Comparison of ENCODE assay signal across 16 mouse cellular contexts in genomic region chrX:170676606-170677239, GRCm38 (mm10). TPM values are rescaled to one million over a fixed set of nuclear protein-coding genes. Genes with fewer than 3 reads are reported as not detected.
DNase-seq lines count a peak whose midpoint lies in the region; ATAC-seq and TF ChIP-seq lines count a peak whose summit lies in the region.
"Had no signal": no experiment of that assay in that cellular context is flagged by ENCODE, and none has a peak within 500 bp of the region (broad histone marks: within the 10 kb centered on the region; RNA-seq: fewer than 3 reads in every experiment).

No protein-coding gene starts in this region.

- H3K36me3 ChIP-seq in megakaryocyte, embryonic 14.5 days (replicated peaks; ENCODE audit: low read length): peaks cover 8% of the 10 kb centered on the region
- H3K36me3 ChIP-seq in hindbrain, embryonic 12.5 days: peaks cover 37% of the 10 kb centered on the region

- no peak for TF ChIP-seq CTCF in gastrocnemius, adult 2 months (IDR thresholded peaks at IDR 0.05)
- TF ChIP-seq CTCF in brain, embryonic 14.5 days (IDR thresholded peaks at IDR 0.05; ENCODE audit: borderline replicate concordance, extremely low read depth, insufficient read depth, insufficient read length): no peak

- H3K4me2 ChIP-seq in hindbrain, embryonic 12.5 days (replicated peaks): no peak overlapping the region

- H3K4me3 ChIP-seq in gastrocnemius, adult 2 months: no peak overlapping the region
- peak overlapping the region; percentile 69 for H3K4me3 ChIP-seq in megakaryocyte, embryonic 14.5 days (replicated peaks)
- H3K4me3 ChIP-seq in hindbrain, embryonic 12.5 days: no peak overlapping the region

- no peak for ATAC-seq in megakaryocyte, adult 5-6 weeks (ENCODE audit: poor library complexity, severe bottlenecking)
- 0 out of 2 replicates have a peak, but pooled peaks have one; percentile 10 for ATAC-seq in hindbrain, embryonic 12.5 days (ENCODE audit: low FRiP score)

- H3K27me3 ChIP-seq in megakaryocyte, embryonic 14.5 days (replicated peaks): no peaks in the 10 kb centered on the region
- H3K27me3 ChIP-seq in hindbrain, embryonic 12.5 days: no peaks in the 10 kb centered on the region

- no peak overlapping the region for H3K27ac ChIP-seq in gastrocnemius, adult 2 months
- H3K27ac ChIP-seq in hindbrain, embryonic 12.5 days: no peak overlapping the region

- H3K4me1 ChIP-seq in megakaryocyte, embryonic 14.5 days: no peaks in the 10 kb centered on the region; the same call in 1 of the 2 replicates
- no peaks in the 10 kb centered on the region for H3K4me1 ChIP-seq in hindbrain, embryonic 12.5 days

- no peak overlapping the region for H3K9ac ChIP-seq in hindbrain, embryonic 12.5 days

- intact Hi-C loops in gastrocnemius, adult 2 months (cut with DNase I): no loop called here

- 90% methylated on average over 55 of the region's 67 CpGs for WGBS in hindbrain, embryonic 12.5 days

- DNase-seq in gastrocnemius, adult 2 months: peak; percentile 21
- no peak for DNase-seq in gastrocnemius, postnatal 25 days
- DNase-seq in brain, embryonic 14.5 days (ENCODE audit: low read depth): peak; percentile 38
- DNase-seq in left cerebral cortex, adult 8-10 months (ENCODE audit: low spot score in 2 of 2): no peak
- DNase-seq: heart, adult 11 months had no signal

- no peak for TF ChIP-seq POLR2A in brain, embryonic 14.5 days (IDR thresholded peaks at IDR 0.05; ENCODE audit: borderline replicate concordance, extremely low read depth, insufficient read depth, insufficient read length, poor library complexity, severe bottlenecking)

- peaks cover 54% of the 10 kb centered on the region for H3K9me3 ChIP-seq in megakaryocyte, embryonic 14.5 days
- peaks cover 53% of the 10 kb centered on the region for H3K9me3 ChIP-seq in hindbrain, embryonic 12.5 days (replicated peaks)

RNA-seq across cellular contexts. Expression of gene Asmt, which starts 4.3 kb away (rescaled TPM):
- total RNA-seq in gastrocnemius, adult 2 months (2021): not detected
- not detected for total RNA-seq in gastrocnemius, postnatal 25 days (2021)
- 0.10 and 2.0 TPM in 2 replicates for polyA plus RNA-seq in megakaryocyte, embryonic 14.5 days (2012; ENCODE audit: insufficient read depth, low replicate concordance)
- not detected in 2 replicates for total RNA-seq in megakaryocyte, adult 5-6 weeks (2015)
- not detected in 2 replicates for total RNA-seq in megakaryocyte, adult 5-6 weeks (2017)
- polyA plus RNA-seq in brain, embryonic 14.5 days (2012; rRNA removed): not detected in 2 replicates
- not detected in 2 replicates for polyA plus RNA-seq in hindbrain, embryonic 12.5 days (2016; fragmentation: Nextera tagmentation; extraction: Ambion mirVana)
- not detected for total RNA-seq in left cerebral cortex, adult 8-10 months (2022)
- total RNA-seq: heart, postnatal 10 days; layer of hippocampus, postnatal 25 days had no signal
- polyA plus RNA-seq: frontal cortex, adult 2 months; kidney, embryonic 16.5 days; lung, embryonic 16.5 days; small intestine, adult 2 months; stomach, embryonic 16.5 days; urinary bladder, adult 2 months had no signal

Comparison
In these comparisons a context has a peak if more than half of its experiments do, and no peak if none do; other contexts are left out.
1. DNase-seq: peak in gastrocnemius, adult 2 months (single experiment) and brain, embryonic 14.5 days (single experiment); none in gastrocnemius, postnatal 25 days (single experiment) and left cerebral cortex, adult 8-10 months (0 of 2).